Mouse (Mus musculus) liver, embryonic 15.5 days (tissue): ENCODE data around the gene Zfp1. TPM values are rescaled to one million over a fixed set of nuclear protein-coding genes. Genes with fewer than 3 reads are reported as not detected.

Source experiments
- microRNA-seq: library from miRNA; unstranded; fragments of <30 nt; microRNA quantifications from one replicate; pipeline ENCODE4, GENCODE M21; 2016
- polyA plus RNA-seq: library from polyadenylated mRNA; unstranded; fragments of >200 nt; fragmentation: Nextera tagmentation; extraction: Ambion mirVana; gene quantifications from 2 replicates; pipeline ENCODE4 v1.2.1, GENCODE M21; 2015

The Zfp1 gene
- polyA plus RNA-seq, 1 experiment from 2014 or later = 4.9 TPM

Small RNA genes within 50 kb of the gene (microRNA-seq; reads per million reads assigned to microRNA genes)
- gene Mir7076 = not detected

Other genes with a start within 250 kb of the Zfp1 start
- 0.06 TPM in 1 of 2 replicates, not detected in the other for gene Fa2h, start 249.6 kb upstream of the Zfp1 start, polyA plus RNA-seq
- gene Wdr59, start 121.3 kb upstream of the Zfp1 start, polyA plus RNA-seq = 1.6 and 1.7 TPM in 2 replicates
- gene Znrf1, start 107.3 kb upstream of the Zfp1 start, polyA plus RNA-seq = 6.6 and 8.6 TPM in 2 replicates
- 0.22 and 0.31 TPM in 2 replicates for gene Ldhd, start 13.0 kb upstream of the Zfp1 start, polyA plus RNA-seq
- gene Ctrb1, start 47.6 kb downstream of the Zfp1 start, polyA plus RNA-seq = 3.0 and 32.8 TPM in 2 replicates
- gene Bcar1, start 100.4 kb downstream of the Zfp1 start, polyA plus RNA-seq = 7.8 and 10.2 TPM in 2 replicates
- 64.2 and 72.5 TPM in 2 replicates for gene Cfdp1, start 210.9 kb downstream of the Zfp1 start, polyA plus RNA-seq
- 3.6 and 4.4 TPM in 2 replicates for gene Tmem170, start 233.3 kb downstream of the Zfp1 start, polyA plus RNA-seq